Mouse (Mus musculus): ENCODE data around the gene Scn2b.

Scn2b gene

DNA sequence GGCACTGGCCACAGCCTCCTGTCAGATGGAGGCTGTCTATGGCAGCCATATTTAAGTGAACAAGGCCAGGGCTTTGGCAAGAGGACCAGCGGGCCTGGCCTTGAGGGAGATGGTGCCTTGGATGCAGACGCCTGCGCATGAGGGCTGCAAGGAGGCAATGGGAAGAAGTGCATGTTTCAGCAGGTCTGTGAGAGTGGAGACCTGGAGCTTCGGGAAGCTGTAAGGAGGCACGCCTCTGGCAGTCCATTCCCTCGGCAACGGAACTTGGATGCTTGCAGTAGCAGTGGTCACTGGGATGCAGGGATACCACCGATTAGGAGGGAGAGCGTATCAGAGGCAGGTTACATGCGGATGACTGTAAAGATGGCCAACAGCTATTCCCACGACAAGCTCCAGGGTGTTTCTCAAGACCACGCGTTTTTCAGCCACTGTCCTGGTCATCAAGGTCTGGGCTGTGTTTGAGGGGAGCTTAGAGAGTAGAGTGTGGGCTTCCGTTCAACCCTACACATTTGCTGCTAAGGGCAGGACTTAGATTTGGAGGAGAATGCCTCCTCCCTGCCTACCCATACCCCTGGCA lies 2.5 kb downstream of the Scn2b start:
- DNase-seq = no peak

DNA sequence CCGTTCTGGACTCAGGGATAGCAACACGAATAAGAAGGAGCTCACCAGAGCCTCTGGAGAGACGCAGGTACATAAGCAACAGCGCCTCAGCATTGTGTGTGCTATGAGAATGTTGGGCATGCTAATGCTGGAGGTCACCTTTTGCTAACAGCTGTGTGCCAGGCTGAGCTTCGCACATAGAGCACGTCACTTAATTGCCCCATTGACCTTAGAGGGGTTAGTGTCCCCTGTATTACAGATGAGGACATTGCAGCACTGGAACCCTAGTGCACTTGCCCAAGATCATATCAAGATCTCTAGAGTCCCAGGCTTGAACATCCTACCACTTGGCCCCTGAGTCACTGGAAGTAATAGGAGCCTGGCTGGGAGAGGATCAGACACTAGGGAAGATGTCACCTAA lies 3.0 kb downstream of the Scn2b start:
- no peak for DNase-seq

DNA sequence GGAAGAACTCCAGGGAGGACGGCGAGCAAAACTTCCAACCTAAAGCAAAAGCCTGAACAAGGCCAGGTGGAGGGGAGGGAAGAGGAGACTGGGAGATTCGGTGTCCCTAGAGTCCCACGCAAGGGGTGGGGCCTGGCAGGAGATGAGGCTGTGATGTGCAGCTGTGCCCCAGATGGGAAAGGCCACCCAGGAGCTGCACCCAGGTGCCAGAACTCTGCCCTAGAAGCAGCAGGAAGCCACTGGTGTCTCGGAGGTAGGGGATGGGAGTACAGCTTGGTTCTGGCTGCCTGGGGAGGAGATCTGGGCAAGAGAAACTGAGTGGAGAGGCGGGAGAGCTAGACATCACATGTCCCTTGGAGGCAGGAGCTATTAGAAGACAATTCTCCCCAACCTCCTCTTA lies 3.4 kb downstream of the Scn2b start:
- no peak for DNase-seq

- DNase-seq = peak; percentile 84 to 88
Measured at GRCm38 (mm10) chr9:45121769-45122168, 4.2 kb downstream of the Scn2b start.

DNA sequence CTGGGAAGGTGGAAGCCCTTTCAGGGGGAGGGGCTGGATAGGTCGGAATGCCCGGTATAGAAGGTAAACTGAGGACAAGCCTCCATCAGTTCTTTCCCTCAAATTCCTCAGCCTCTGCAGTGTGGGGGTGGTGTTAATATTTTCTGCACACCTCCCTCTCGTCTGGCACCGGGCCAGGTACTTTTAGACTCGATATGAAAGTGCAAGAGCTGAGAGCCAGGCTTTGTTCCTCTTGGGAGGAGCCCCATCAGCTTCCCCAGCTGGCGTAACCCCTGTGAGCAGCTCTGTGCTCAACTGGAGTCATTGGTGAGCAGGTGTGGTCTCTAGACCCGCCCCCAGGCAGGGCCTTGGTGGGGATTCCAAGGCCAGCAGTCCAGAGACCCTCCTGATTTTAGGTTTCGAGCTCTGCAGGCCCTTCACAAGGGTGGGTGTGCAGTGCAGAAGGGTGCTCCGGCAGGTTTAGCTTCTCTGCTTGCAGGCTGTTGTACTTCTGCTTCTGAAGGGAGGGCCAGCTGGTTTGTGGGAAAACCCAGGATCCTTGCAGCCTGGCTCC lies 4.7 kb downstream of the Scn2b start:
- peak; percentile 49 to 58 for DNase-seq

DNA sequence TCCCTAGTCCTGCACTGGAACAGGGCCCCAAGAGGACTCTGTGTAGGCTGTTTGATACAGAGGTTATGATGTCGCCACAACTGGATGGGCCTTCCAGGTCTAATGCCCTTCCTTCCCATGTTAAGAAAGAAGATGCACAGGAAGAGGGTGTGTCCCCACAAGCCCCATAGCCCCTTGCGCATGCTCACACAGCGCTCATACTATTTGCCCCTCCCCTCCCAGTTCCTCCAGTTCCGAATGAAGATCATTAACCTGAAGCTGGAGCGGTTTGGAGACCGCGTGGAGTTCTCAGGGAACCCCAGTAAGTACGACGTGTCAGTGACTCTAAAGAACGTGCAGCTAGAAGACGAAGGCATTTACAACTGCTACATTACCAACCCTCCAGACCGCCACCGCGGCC lies 7.6 kb downstream of the Scn2b start:
- DNase-seq = no peak

DNA sequence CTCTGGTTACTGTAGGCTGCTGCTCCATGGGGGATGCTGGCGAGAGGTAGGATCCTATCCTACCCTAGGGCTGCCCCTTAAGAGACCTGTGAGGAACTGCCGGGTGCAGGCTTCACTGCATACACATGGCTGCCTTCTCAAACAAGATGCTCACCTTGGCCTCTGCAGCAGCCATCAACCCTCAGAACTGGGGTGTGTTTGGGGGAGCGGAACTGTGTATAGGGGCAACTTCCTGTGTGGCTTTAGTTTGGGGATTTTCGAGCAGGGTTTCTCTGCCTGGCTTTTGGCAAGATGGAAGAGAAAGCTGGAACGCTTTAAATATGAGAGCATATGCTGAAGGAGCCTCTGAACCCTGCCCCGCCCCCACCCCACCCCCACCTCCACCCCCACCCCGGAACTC lies 9.4 kb downstream of the Scn2b start:
- no peak for DNase-seq

DNA sequence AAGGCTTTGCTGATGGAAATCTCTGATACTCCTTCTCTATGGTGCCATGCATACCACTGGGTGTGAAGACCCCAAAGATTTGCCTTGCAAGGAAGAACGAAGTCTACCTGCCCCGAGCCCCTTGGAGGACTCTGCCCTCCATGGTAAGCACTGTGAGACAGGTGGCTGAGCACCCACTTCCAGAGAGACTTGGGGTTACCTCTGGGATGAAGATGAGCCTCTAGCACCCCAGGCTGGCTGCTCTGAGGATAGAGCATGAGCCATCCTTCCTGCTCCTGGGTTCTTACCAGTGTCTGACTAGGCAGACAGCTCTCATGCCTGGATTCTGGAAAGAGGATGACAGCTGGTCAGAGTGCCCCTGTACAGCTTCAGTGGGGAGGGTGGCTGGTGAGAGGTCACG lies 12.5 kb downstream of the Scn2b start:
- no peak for DNase-seq

GRCm38 (mm10) chr9:45133484-45134310 lies 16.1 kb downstream of the Scn2b start:
- peak; percentile 75 to 82 for DNase-seq

GRCm38 (mm10) chr9:45136442-45137169 lies 19.0 kb downstream of the Scn2b start:
- no peak for DNase-seq

- DNase-seq = peak; percentile 65 to 73
Measured at GRCm38 (mm10) chr9:45138191-45139032, 20.8 kb downstream of the Scn2b start, which contains the start of gene Scn4b. Scn4b (plus strand) TSS chr9:45138395.

- DNase-seq = no peak
Measured at GRCm38 (mm10) chr9:45139082-45139481, 21.5 kb downstream of the Scn2b start.

- DNase-seq = no peak
Measured at GRCm38 (mm10) chr9:45140945-45141344, 23.4 kb downstream of the Scn2b start.

GRCm38 (mm10) chr9:45142686-45143085 lies 25.1 kb downstream of the Scn2b start:
- peak in 1 of 2 experiments; percentile 50 for DNase-seq

DNA sequence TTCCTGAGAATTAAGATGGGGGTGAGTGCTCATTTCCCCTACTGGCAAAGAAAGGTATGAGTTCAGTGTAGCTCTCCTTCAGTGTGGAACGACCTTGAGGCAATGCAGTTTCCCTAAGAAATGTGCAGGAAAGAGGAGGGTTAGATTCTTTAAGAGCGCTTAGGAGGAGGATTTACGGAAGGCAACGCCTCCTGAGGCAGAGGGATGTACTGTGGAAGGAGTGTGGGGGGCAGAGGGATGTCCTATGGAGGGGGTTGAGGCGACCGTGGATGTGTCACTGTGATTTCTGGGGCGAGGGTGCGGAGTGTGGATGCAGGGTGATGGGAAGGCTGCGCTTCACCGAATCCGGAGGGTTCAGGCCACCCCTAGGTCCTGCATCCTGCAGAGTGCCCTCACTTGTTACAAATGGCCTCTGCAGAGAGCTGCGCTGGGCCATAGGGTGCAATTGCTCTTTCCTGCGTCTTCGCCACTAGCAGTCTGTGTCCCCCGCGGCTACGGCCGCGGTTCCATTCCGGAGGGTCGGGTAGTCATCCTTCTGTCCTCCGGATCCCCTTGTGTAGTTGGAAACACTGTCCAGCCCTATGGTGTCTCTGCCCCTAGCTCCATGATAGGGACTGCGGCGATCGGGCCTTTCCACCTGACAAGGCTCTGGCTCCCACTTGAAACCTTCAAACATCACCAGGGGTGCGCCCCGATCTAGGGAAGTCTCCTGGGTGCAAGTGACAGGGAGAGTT lies 28.1 kb downstream of the Scn2b start:
- no peak for DNase-seq

DNA sequence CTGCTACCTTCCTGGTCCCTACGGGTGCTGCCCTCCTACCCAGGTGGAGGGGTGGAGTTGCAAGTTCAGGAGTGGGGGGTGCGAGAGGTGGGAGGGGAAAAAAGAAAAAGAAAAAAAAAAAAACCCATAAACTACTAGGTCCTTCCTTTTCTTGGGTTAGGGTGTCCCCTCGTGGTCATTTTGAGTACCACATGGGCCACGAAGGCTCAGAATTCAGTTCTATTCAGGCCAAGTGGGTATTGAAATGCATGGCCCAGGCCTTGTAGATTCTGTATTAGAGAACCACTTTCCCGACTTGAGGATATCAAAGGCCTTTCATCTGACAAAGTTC lies 28.6 kb downstream of the Scn2b start:
- peak; percentile 84 to 85 for DNase-seq

GRCm38 (mm10) chr9:45150933-45151332 lies 33.4 kb downstream of the Scn2b start:
- DNase-seq = no peak

GRCm38 (mm10) chr9:45153361-45153760 lies 35.8 kb downstream of the Scn2b start:
- no peak for DNase-seq

DNA sequence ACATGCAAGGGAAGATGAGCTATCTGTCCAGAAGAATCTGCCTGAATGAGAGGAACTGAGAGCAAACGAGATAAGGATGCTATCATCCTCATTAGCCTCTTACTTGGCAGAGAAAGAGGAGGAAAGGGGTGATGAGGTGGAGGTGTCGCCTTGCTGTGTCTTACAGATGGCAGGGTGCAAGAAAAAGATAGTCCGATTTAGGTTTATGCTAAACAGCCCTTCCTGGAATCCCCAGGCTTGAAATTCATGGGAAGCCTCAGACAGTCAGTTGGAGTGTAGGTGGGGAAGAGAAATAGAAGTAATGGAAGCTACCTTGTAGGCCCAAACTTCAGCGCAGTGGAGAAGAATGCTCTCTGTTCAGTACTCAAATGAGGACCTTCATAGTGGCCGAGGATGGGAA lies 50.3 kb downstream of the Scn2b start:
- DNase-seq = no peak

GRCm38 (mm10) chr9:45170150-45170549 lies 52.6 kb downstream of the Scn2b start:
- DNase-seq = no peak

DNA sequence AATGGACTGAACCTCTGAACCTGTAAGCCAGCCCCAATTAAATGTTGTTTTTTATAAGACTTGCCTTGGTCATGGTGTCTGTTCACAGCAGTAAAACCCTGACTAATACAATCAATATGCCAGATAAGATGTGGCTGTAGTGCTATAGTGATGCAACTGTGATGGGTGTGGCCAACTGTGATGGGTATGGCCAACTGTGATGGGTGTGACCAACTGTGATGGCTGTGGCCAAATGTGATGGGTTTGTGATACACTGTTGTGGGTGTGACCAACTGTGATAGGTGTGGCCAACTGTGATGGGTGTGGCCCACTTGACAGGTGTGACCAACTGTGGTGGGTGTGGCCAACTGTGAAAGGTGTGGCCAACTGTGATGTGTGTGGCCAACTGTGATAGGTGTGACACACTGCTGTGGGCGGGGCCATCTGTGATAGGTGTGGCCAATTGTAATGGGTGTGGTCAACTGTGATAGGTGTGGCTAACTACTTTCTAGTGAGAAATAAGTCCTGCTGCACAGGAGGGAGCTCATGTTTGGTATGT lies 53.6 kb downstream of the Scn2b start:
- DNase-seq = no peak

- no peak for DNase-seq
Measured at GRCm38 (mm10) chr9:45173475-45173874, 55.9 kb downstream of the Scn2b start.
